Mouse (Mus musculus): ENCODE measurements around the gene Syngr1.

DNA sequence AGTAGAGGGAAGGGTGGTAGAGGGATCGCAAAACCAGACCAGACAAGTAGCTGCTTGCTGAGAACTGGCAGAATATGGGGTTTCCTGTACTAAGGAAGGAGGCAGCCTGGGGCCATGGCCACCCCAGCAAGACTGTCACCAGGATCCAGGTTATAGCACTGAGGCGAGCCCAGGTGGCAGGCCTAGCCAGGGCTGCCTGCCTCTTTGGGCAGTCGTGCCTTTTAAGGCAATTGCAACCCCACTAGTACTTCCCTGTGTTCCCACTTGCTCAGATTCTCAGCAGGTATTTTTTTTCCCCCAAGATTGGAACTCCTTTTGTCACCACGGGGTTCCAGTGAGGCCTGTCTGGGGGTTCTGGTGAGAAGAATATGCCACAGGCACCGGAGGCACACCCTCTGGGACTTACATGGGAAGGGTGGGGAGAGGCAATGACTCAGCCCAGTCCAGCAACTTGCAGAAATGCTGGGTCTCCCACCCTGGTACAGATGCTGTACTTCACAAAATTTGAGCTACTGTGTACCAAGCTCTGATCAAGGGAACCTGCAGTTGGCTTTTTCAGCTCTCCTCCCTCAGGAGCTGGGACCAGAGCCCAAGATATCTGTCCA, 15.3 kb upstream of the Syngr1 start:
- TF ChIP-seq CTCF (IDR thresholded peaks at IDR 0.05; ENCODE audit: low read depth, low read length) (no peak), GATA1 (IDR thresholded peaks at IDR 0.05; ENCODE audit: borderline replicate concordance, low read length) (no peak)

All from G1E (cell line).